Mouse (Mus musculus) thymus, postnatal 25 days (tissue): Measurements from ENCODE around the gene Rdh16f2.
"Not testable (repeated sequence)": the region's sequence is repeated elsewhere in the genome, so short reads cannot be mapped to it uniquely, and the experiment has no call there.

Source experiments
- DNase-seq: peaks from one replicate; pipeline ENCODE4 v3.0.0; 2022

Rdh16f2 gene

DNA sequence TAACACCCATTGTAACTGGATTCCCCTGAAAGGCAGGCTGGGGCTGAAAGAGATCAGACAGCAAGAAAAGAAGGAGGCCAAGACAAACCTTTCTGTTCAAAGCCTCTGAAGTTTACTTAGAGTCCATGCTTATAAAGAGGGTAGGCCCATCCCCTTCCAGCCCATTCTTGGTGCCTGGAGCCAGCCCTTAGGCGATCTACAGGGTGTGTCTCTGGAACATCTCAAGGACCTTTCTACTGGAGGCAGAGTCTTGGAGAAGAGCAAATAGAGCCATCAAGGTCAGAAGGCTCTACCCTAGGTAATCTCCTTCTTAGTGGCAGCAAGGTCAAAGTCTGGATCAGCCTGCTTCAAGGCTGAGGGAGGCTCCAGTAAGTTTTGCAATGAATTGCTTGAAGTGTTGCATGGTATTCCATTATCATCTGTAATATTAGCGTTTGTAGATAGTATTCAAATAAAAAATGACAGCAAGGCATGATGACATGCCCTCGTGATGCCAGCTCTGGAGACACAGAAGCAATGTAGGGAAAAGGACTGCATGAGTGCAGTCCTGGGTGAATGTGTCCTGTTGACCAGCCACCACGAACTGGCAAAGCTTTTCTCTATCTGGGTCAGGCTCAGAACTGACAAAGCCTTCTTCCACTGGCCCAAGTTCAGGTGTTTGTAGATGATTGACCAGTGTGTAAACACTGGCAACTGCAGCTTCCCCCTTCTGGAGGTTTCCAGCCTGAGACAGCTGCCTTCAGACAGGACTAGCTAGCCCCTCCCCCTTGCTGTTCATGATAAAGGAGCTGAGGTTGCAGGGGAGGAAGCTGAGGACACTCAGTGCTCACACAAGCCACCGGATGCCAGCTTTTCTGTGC is 27.1 kb downstream of the Rdh16f2 start:
- peak; percentile 15 for DNase-seq

DNA sequence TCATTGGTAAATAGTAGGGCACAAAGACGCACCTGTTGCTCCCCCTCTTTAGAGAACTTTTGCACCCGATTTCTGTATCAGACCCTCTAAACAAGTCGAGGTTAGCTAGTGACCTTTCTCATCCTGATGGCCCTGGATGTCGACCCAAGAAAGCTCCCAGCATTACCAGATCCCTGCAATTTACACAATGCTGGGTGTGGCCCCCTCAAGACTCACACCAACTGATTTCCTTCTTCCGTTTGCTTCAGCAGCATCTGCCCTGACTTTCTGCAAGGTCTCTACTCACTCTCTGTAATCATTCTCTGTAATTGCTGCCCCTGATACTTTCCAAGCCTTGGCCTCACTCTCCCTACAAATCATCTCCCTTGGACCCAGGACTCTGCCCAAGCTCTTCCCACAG is 30.4 kb downstream of the Rdh16f2 start:
- no peak for DNase-seq

DNA sequence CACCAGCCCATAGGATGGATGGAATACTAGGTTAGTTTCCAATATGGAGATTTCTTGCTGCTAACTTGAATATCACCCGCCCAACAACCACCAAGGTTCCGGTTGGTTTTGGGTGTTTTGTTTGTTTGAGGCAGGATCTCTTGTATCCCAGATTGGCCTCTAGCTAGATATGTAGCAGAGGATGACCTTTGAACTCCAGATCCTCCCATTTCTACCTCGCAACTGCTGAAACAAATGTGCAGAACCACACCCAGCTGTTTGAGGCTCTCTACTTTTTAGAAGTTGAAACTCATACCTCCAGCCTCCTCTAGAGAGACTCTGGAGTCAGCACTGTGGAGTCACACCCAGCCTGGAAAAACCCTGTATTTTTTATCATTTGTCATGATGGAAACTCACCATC is 31.2 kb downstream of the Rdh16f2 start:
- DNase-seq, result no peak

DNA sequence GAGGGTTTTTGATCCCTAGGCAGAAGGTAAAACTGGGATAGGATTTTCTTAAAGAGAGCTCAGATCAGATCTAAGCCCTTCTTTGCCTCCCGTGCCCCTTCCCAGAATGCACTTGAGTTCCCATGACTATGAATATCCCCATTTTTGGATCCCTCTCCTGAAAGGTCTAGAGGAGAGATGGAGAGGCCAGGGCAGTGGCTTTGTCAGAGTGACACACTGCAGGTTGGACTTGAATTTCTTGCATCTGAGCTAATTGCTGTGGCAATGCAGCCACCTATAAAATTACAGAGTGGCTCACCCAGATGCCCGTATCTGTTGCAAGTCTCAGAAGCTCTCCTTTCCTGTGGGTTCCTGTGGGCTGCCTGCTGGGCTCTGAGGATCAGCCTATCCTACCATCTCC is 31.9 kb downstream of the Rdh16f2 start, which contains the start of gene Sdr9c7:
Gene Sdr9c7 (plus strand): TSS at position 301 of the 400 bp plus-strand sequence.
- DNase-seq, result no peak

GRCm38 (mm10) chr10:127899783-127900182 is 33.5 kb downstream of the Rdh16f2 start:
- no peak for DNase-seq

GRCm38 (mm10) chr10:127901751-127902150 is 35.5 kb downstream of the Rdh16f2 start:
- no peak for DNase-seq

GRCm38 (mm10) chr10:127903116-127903515 is 36.8 kb downstream of the Rdh16f2 start:
- no peak for DNase-seq

- DNase-seq, result no peak
These were observed 38.6 kb downstream of the Rdh16f2 start for GRCm38 (mm10) chr10:127904718-127905446.

- no peak for DNase-seq
These were observed 39.9 kb downstream of the Rdh16f2 start for GRCm38 (mm10) chr10:127906138-127906537.

GRCm38 (mm10) chr10:127907386-127907951 is 41.2 kb downstream of the Rdh16f2 start:
- DNase-seq, result no peak

GRCm38 (mm10) chr10:127915578-127915977 is 49.3 kb downstream of the Rdh16f2 start:
- DNase-seq, result no peak

- not testable (repeated sequence) for DNase-seq
These were observed 50.9 kb downstream of the Rdh16f2 start for GRCm38 (mm10) chr10:127917183-127917582.

GRCm38 (mm10) chr10:127917651-127918050 is 51.4 kb downstream of the Rdh16f2 start:
- no peak for DNase-seq

- no peak for DNase-seq
These were observed 56.0 kb downstream of the Rdh16f2 start for GRCm38 (mm10) chr10:127922241-127922640.

GRCm38 (mm10) chr10:127923024-127923423 is 56.8 kb downstream of the Rdh16f2 start:
- DNase-seq, result no peak

- DNase-seq, result no peak
These were observed 58.5 kb downstream of the Rdh16f2 start for GRCm38 (mm10) chr10:127924597-127925378.
